Mouse (Mus musculus) kidney, embryonic 15.5 days (tissue): ENCODE data around the gene Scd4. TPM values are rescaled to one million over a fixed set of nuclear protein-coding genes. Genes with fewer than 3 reads are reported as not detected.

Experiments
- ATAC-seq: fragments of 200-750 bp; cut with Nextera tagmentation; replicated peaks from 2 replicates; pipeline ENCODE4 v1.8.0; 2017; ENCODE audit warnings: moderate TSS enrichment; ENCODE audit not compliant: low FRiP score
- H3K27ac ChIP-seq: fragments of 300-500 bp; sonication (generic); 2 replicates; pipeline ENCODE4 v1.5.1; 2015; ENCODE audit warnings: mild to moderate bottlenecking, inconsistent platforms
- H3K27me3 ChIP-seq: fragments of 300-500 bp; sonication (generic); 2 replicates; pipeline ENCODE4 v1.6.1; 2015; ENCODE audit warnings: inconsistent platforms
- H3K36me3 ChIP-seq: fragments of 300-500 bp; sonication (generic); 2 replicates; pipeline ENCODE4 v1.6.1; 2015; ENCODE audit warnings: inconsistent platforms
- H3K4me1 ChIP-seq: fragments of 300-500 bp; sonication (generic); 2 replicates; pipeline ENCODE4 v1.6.1; 2015; ENCODE audit warnings: inconsistent platforms
- H3K4me2 ChIP-seq: fragments of 300-500 bp; sonication (generic); 2 replicates; pipeline ENCODE4 v1.6.1; 2015; ENCODE audit warnings: moderate library complexity, mild to moderate bottlenecking, inconsistent platforms
- H3K4me3 ChIP-seq: fragments of 300-500 bp; sonication (generic); replicated peaks from 2 replicates; pipeline ENCODE4 v1.5.1; 2015; ENCODE audit warnings: mild to moderate bottlenecking, inconsistent platforms
- H3K9ac ChIP-seq: fragments of 300-500 bp; sonication (generic); 2 replicates; pipeline ENCODE4 v1.6.1; 2015; ENCODE audit warnings: mild to moderate bottlenecking, inconsistent platforms
- H3K9me3 ChIP-seq: fragments of 300-500 bp; sonication (generic); replicated peaks from 2 replicates; pipeline ENCODE4 v1.6.1; 2016; ENCODE audit warnings: inconsistent platforms
- WGBS: fragments of 180-500 bp; shearing (Covaris S2); methylation state at CpG from one replicate; pipeline ENCODE4 v1.1.7; 2015; ENCODE audit warnings: mixed read lengths; 5-methylcytosine and 5-hydroxymethylcytosine counted together
- polyA plus RNA-seq: library from polyadenylated mRNA; unstranded; fragments of >200 nt; fragmentation: Nextera tagmentation; extraction: Ambion mirVana; gene quantifications from 2 replicates; pipeline ENCODE4 v1.2.1, GENCODE M21; 2015

Scd4 gene
- polyA plus RNA-seq, 1 experiment from 2014 or later: 0.10 TPM

- Histone ChIP-seq H3K4me1 (peaks cover 38% of the 10 kb centered on the region), H3K4me3 (no peak overlapping the region), H3K9me3 (no peaks in the 10 kb centered on the region), H3K9ac (no peak overlapping the region), H3K36me3 (peaks cover 38% of the 10 kb centered on the region), H3K4me2 (0 out of 2 replicates have a peak overlapping the region, but pooled peaks have one; percentile 4), H3K27ac (no peak overlapping the region), H3K27me3 (no peaks in the 10 kb centered on the region)
- 44% methylated on average over 5 of the region's 5 CpGs for WGBS
- ATAC-seq: no peak
Measured at GRCm38 (mm10) chr19:44310814-44311213, 22.1 kb upstream of the Scd4 start.

- H3K4me2 ChIP-seq: 0 out of 2 replicates have a peak overlapping the region, but pooled peaks have one; percentile 4
- peaks cover 32% of the 10 kb centered on the region for H3K36me3 ChIP-seq
- H3K9ac ChIP-seq: no peak overlapping the region
- no peaks in the 10 kb centered on the region for H3K9me3 ChIP-seq
- 20% methylated on average over 8 of the region's 8 CpGs for WGBS
- peak; percentile 35; the same call in 1 of the 2 replicates for ATAC-seq
- no peaks in the 10 kb centered on the region for H3K27me3 ChIP-seq
- H3K27ac ChIP-seq: peak overlapping the region; percentile 54
- peaks cover 38% of the 10 kb centered on the region for H3K4me1 ChIP-seq
- no peak overlapping the region for H3K4me3 ChIP-seq
Measured at GRCm38 (mm10) chr19:44311306-44312006, 21.4 kb upstream of the Scd4 start.

GRCm38 (mm10) chr19:44312007-44312360 is 20.9 kb upstream of the Scd4 start:
- H3K4me3 ChIP-seq: no peak overlapping the region
- H3K4me1 ChIP-seq: peaks cover 42% of the 10 kb centered on the region
- H3K9ac ChIP-seq: no peak overlapping the region
- 5% methylated on average over 4 of the region's 4 CpGs for WGBS
- H3K36me3 ChIP-seq: peaks cover 26% of the 10 kb centered on the region
- H3K27ac ChIP-seq: peak overlapping the region; percentile 54
- peak; percentile 63; the same call in 1 of the 2 replicates for ATAC-seq
- no peaks in the 10 kb centered on the region for H3K27me3 ChIP-seq
- H3K4me2 ChIP-seq: no peak overlapping the region
- no peaks in the 10 kb centered on the region for H3K9me3 ChIP-seq

GRCm38 (mm10) chr19:44313066-44313465 is 19.8 kb upstream of the Scd4 start:
- H3K9ac ChIP-seq: no peak overlapping the region
- H3K27me3 ChIP-seq: no peaks in the 10 kb centered on the region
- no peak overlapping the region for H3K4me3 ChIP-seq
- H3K4me1 ChIP-seq: peaks cover 43% of the 10 kb centered on the region
- H3K36me3 ChIP-seq: peaks cover 15% of the 10 kb centered on the region
- no peak for ATAC-seq
- WGBS: 79% methylated on average over 3 of the region's 3 CpGs
- no peak overlapping the region for H3K27ac ChIP-seq
- no peaks in the 10 kb centered on the region for H3K9me3 ChIP-seq
- H3K4me2 ChIP-seq: no peak overlapping the region

GRCm38 (mm10) chr19:44314327-44314759 is 18.5 kb upstream of the Scd4 start:
- WGBS: under 1% methylated on average over 18 of the region's 18 CpGs
- H3K27ac ChIP-seq: peak overlapping the region; percentile 83
- peaks cover 43% of the 10 kb centered on the region for H3K4me1 ChIP-seq
- peaks cover 6% of the 10 kb centered on the region for H3K9me3 ChIP-seq
- ATAC-seq: peak; percentile 84
- H3K36me3 ChIP-seq: peaks cover 5% of the 10 kb centered on the region; the same call in 1 of the 2 replicates
- peak overlapping the region; percentile 52 for H3K4me3 ChIP-seq
- peak overlapping the region; percentile 40 for H3K9ac ChIP-seq
- H3K27me3 ChIP-seq: no peaks in the 10 kb centered on the region
- H3K4me2 ChIP-seq: peak overlapping the region; percentile 88

- H3K36me3 ChIP-seq: no peaks in the 10 kb centered on the region
- H3K27ac ChIP-seq: peak overlapping the region; percentile 83
- no peaks in the 10 kb centered on the region for H3K27me3 ChIP-seq
- peak overlapping the region; percentile 40 for H3K9ac ChIP-seq
- peaks cover 43% of the 10 kb centered on the region for H3K4me1 ChIP-seq
- peak overlapping the region; percentile 52 for H3K4me3 ChIP-seq
- peaks cover 6% of the 10 kb centered on the region for H3K9me3 ChIP-seq
- H3K4me2 ChIP-seq: peak overlapping the region; percentile 88
- 2% methylated on average over 11 of the region's 11 CpGs for WGBS
- ATAC-seq: peak; percentile 52
Measured at GRCm38 (mm10) chr19:44314871-44315414, 17.9 kb upstream of the Scd4 start.

- Histone ChIP-seq H3K27me3 (no peaks in the 10 kb centered on the region), H3K4me3 (no peak overlapping the region), H3K4me1 (peaks cover 28% of the 10 kb centered on the region), H3K36me3 (no peaks in the 10 kb centered on the region), H3K9me3 (peaks cover 6% of the 10 kb centered on the region), H3K27ac (no peak overlapping the region), H3K9ac (no peak overlapping the region), H3K4me2 (no peak overlapping the region)
- WGBS: 16% methylated on average over 5 of the region's 5 CpGs
- ATAC-seq: no peak
Measured at GRCm38 (mm10) chr19:44316752-44317315, 16.1 kb upstream of the Scd4 start.

- no peak overlapping the region for H3K4me3 ChIP-seq
- H3K27me3 ChIP-seq: no peaks in the 10 kb centered on the region
- peaks cover 22% of the 10 kb centered on the region for H3K4me1 ChIP-seq
- H3K36me3 ChIP-seq: no peaks in the 10 kb centered on the region
- peaks cover 6% of the 10 kb centered on the region for H3K9me3 ChIP-seq
- no peak for ATAC-seq
- no peak overlapping the region for H3K4me2 ChIP-seq
- no peak overlapping the region for H3K27ac ChIP-seq
- 75% methylated on average over 5 of the region's 5 CpGs for WGBS
- H3K9ac ChIP-seq: no peak overlapping the region
Measured at GRCm38 (mm10) chr19:44317391-44317790, 15.5 kb upstream of the Scd4 start.

GRCm38 (mm10) chr19:44318545-44318944 is 14.3 kb upstream of the Scd4 start:
- Histone ChIP-seq H3K4me3 (no peak overlapping the region), H3K9me3 (peaks cover 6% of the 10 kb centered on the region), H3K4me2 (no peak overlapping the region), H3K27me3 (no peaks in the 10 kb centered on the region), H3K9ac (no peak overlapping the region), H3K27ac (no peak overlapping the region), H3K36me3 (no peaks in the 10 kb centered on the region), H3K4me1 (peaks cover 19% of the 10 kb centered on the region)
- ATAC-seq: no peak

- Histone ChIP-seq H3K4me1 (0 out of 2 replicates have a peak, but pooled peaks cover 7% of the 10 kb centered on the region), H3K36me3 (no peaks in the 10 kb centered on the region), H3K9me3 (peaks cover 6% of the 10 kb centered on the region), H3K4me2 (no peak overlapping the region), H3K9ac (no peak overlapping the region), H3K27me3 (no peaks in the 10 kb centered on the region), H3K4me3 (no peak overlapping the region), H3K27ac (no peak overlapping the region)
- ATAC-seq: no peak
- 81% methylated on average over 3 of the region's 3 CpGs for WGBS
Measured at GRCm38 (mm10) chr19:44320316-44320715, 12.6 kb upstream of the Scd4 start.

GRCm38 (mm10) chr19:44321201-44321600 is 11.7 kb upstream of the Scd4 start:
- H3K27ac ChIP-seq: no peak overlapping the region
- H3K9ac ChIP-seq: no peak overlapping the region
- H3K36me3 ChIP-seq: no peaks in the 10 kb centered on the region
- H3K27me3 ChIP-seq: no peaks in the 10 kb centered on the region
- H3K4me3 ChIP-seq: no peak overlapping the region
- peaks cover 6% of the 10 kb centered on the region for H3K9me3 ChIP-seq
- ATAC-seq: no peak
- H3K4me1 ChIP-seq: 0 out of 2 replicates have a peak, but pooled peaks cover 5% of the 10 kb centered on the region
- no peak overlapping the region for H3K4me2 ChIP-seq
- 78% methylated on average over 4 of the region's 4 CpGs for WGBS

GRCm38 (mm10) chr19:44321631-44322030 is 11.3 kb upstream of the Scd4 start:
- no peaks in the 10 kb centered on the region for H3K36me3 ChIP-seq
- peaks cover 6% of the 10 kb centered on the region for H3K9me3 ChIP-seq
- H3K4me3 ChIP-seq: no peak overlapping the region
- H3K27me3 ChIP-seq: no peaks in the 10 kb centered on the region
- H3K27ac ChIP-seq: no peak overlapping the region
- no peak overlapping the region for H3K9ac ChIP-seq
- ATAC-seq: no peak
- H3K4me1 ChIP-seq: 0 out of 2 replicates have a peak, but pooled peaks cover 5% of the 10 kb centered on the region
- no peak overlapping the region for H3K4me2 ChIP-seq
- 76% methylated on average over 2 of the region's 2 CpGs for WGBS
